Mouse (Mus musculus): ENCODE measurements around the gene Heca. TPM values are rescaled to one million over a fixed set of nuclear protein-coding genes. Genes with fewer than 3 reads are reported as not detected.

Heca gene
- polyA plus RNA-seq, 1 experiment from 2014 or later: 2.2 TPM

GRCm38 (mm10) chr10:17880038-17880437, 67.8 kb downstream of the Heca start:
- no peak overlapping the region for H3K27ac ChIP-seq (replicated peaks)
- H3K4me3 ChIP-seq (replicated peaks): no peak overlapping the region
- 67% methylated on average over 3 of the region's 3 CpGs for WGBS (ENCODE audit: insufficient replicate concordance)
- no peak overlapping the region for H3K9ac ChIP-seq
- ATAC-seq (ENCODE audit: insufficient read depth): no peak
- H3K27me3 ChIP-seq: no peaks in the 10 kb centered on the region
- H3K9me3 ChIP-seq (replicated peaks): no peaks in the 10 kb centered on the region
- H3K4me1 ChIP-seq (replicated peaks): no peaks in the 10 kb centered on the region
- H3K36me3 ChIP-seq (replicated peaks): no peaks in the 10 kb centered on the region
- H3K4me2 ChIP-seq: no peak overlapping the region

- WGBS (ENCODE audit: insufficient replicate concordance): 59% methylated on average over 8 of the region's 8 CpGs
- Histone ChIP-seq H3K27ac (replicated peaks) (no peak overlapping the region), H3K4me2 (no peak overlapping the region), H3K9me3 (replicated peaks) (no peaks in the 10 kb centered on the region), H3K9ac (no peak overlapping the region), H3K36me3 (replicated peaks) (no peaks in the 10 kb centered on the region), H3K27me3 (no peaks in the 10 kb centered on the region), H3K4me1 (replicated peaks) (no peaks in the 10 kb centered on the region), H3K4me3 (replicated peaks) (no peak overlapping the region)
- no peak for ATAC-seq (ENCODE audit: insufficient read depth)
These were observed 69.6 kb downstream of the Heca start for GRCm38 (mm10) chr10:17878002-17878919.

- 30% methylated on average over 5 of the region's 5 CpGs for WGBS (ENCODE audit: insufficient replicate concordance)
- Histone ChIP-seq H3K4me3 (replicated peaks) (no peak overlapping the region), H3K36me3 (replicated peaks) (no peaks in the 10 kb centered on the region), H3K4me1 (replicated peaks) (no peaks in the 10 kb centered on the region), H3K9me3 (replicated peaks) (no peaks in the 10 kb centered on the region), H3K27me3 (no peaks in the 10 kb centered on the region), H3K4me2 (no peak overlapping the region), H3K9ac (no peak overlapping the region), H3K27ac (replicated peaks) (no peak overlapping the region)
- no peak for ATAC-seq (ENCODE audit: insufficient read depth)
These were observed 77.8 kb downstream of the Heca start for GRCm38 (mm10) chr10:17869822-17870662.

GRCm38 (mm10) chr10:17860701-17861480, 87.0 kb downstream of the Heca start:
- H3K4me2 ChIP-seq: no peak overlapping the region
- 55% methylated on average over 6 of the region's 6 CpGs for WGBS (ENCODE audit: insufficient replicate concordance)
- H3K36me3 ChIP-seq (replicated peaks): no peaks in the 10 kb centered on the region
- no peaks in the 10 kb centered on the region for H3K4me1 ChIP-seq (replicated peaks)
- no peak overlapping the region for H3K27ac ChIP-seq (replicated peaks)
- no peak for ATAC-seq (ENCODE audit: insufficient read depth)
- H3K9ac ChIP-seq: no peak overlapping the region
- H3K4me3 ChIP-seq (replicated peaks): no peak overlapping the region
- H3K9me3 ChIP-seq (replicated peaks): no peaks in the 10 kb centered on the region
- no peaks in the 10 kb centered on the region for H3K27me3 ChIP-seq

GRCm38 (mm10) chr10:17857647-17858261, 90.1 kb downstream of the Heca start:
- Histone ChIP-seq H3K27ac (replicated peaks) (no peak overlapping the region), H3K27me3 (no peaks in the 10 kb centered on the region), H3K4me2 (no peak overlapping the region), H3K4me3 (replicated peaks) (no peak overlapping the region), H3K9ac (no peak overlapping the region), H3K9me3 (replicated peaks) (no peaks in the 10 kb centered on the region), H3K36me3 (replicated peaks) (no peaks in the 10 kb centered on the region), H3K4me1 (replicated peaks) (no peaks in the 10 kb centered on the region)
- no peak for ATAC-seq (ENCODE audit: insufficient read depth)
- 60% methylated on average over 9 of the region's 9 CpGs for WGBS (ENCODE audit: insufficient replicate concordance)

- 58% methylated on average over 4 of the region's 4 CpGs for WGBS (ENCODE audit: insufficient replicate concordance)
- Histone ChIP-seq H3K4me2 (no peak overlapping the region), H3K27me3 (no peaks in the 10 kb centered on the region), H3K4me1 (replicated peaks) (no peaks in the 10 kb centered on the region), H3K4me3 (replicated peaks) (no peak overlapping the region), H3K36me3 (replicated peaks) (no peaks in the 10 kb centered on the region), H3K27ac (replicated peaks) (no peak overlapping the region), H3K9me3 (replicated peaks) (no peaks in the 10 kb centered on the region), H3K9ac (no peak overlapping the region)
- no peak for ATAC-seq (ENCODE audit: insufficient read depth)
These were observed 102.9 kb downstream of the Heca start for GRCm38 (mm10) chr10:17844781-17845537.

GRCm38 (mm10) chr10:17842030-17842429, 105.8 kb downstream of the Heca start:
- H3K36me3 ChIP-seq (replicated peaks): no peaks in the 10 kb centered on the region

GRCm38 (mm10) chr10:17836275-17836674, 111.6 kb downstream of the Heca start:
- H3K9me3 ChIP-seq (replicated peaks): no peaks in the 10 kb centered on the region
- ATAC-seq (ENCODE audit: insufficient read depth): no peak
- no peak overlapping the region for H3K4me3 ChIP-seq (replicated peaks)
- WGBS (ENCODE audit: insufficient replicate concordance): 53% methylated on average over 1 of the region's 1 CpGs
- H3K9ac ChIP-seq: no peak overlapping the region
- no peak overlapping the region for H3K4me2 ChIP-seq
- H3K36me3 ChIP-seq (replicated peaks): no peaks in the 10 kb centered on the region
- H3K27ac ChIP-seq (replicated peaks): no peak overlapping the region
- no peaks in the 10 kb centered on the region for H3K4me1 ChIP-seq (replicated peaks)
- H3K27me3 ChIP-seq: no peaks in the 10 kb centered on the region

More at GRCm38 (mm10) chr10:17842030-17842429, 105.8 kb downstream of the Heca start:
- 53% methylated on average over 3 of the region's 3 CpGs for WGBS (ENCODE audit: insufficient replicate concordance)
- no peaks in the 10 kb centered on the region for H3K9me3 ChIP-seq (replicated peaks)
- H3K4me3 ChIP-seq (replicated peaks): no peak overlapping the region
- ATAC-seq (ENCODE audit: insufficient read depth): no peak
- H3K27ac ChIP-seq (replicated peaks): no peak overlapping the region
- no peak overlapping the region for H3K4me2 ChIP-seq
- H3K4me1 ChIP-seq (replicated peaks): no peaks in the 10 kb centered on the region
- H3K9ac ChIP-seq: no peak overlapping the region
- no peaks in the 10 kb centered on the region for H3K27me3 ChIP-seq

GRCm38 (mm10) chr10:17835031-17835430, 112.8 kb downstream of the Heca start:
- 60% methylated on average over 6 of the region's 6 CpGs for WGBS (ENCODE audit: insufficient replicate concordance)

GRCm38 (mm10) chr10:17831041-17831440, 116.8 kb downstream of the Heca start:
- ATAC-seq (ENCODE audit: insufficient read depth): no peak
- H3K27ac ChIP-seq (replicated peaks): no peak overlapping the region

More at GRCm38 (mm10) chr10:17835031-17835430, 112.8 kb downstream of the Heca start:
- Histone ChIP-seq H3K4me1 (replicated peaks) (no peaks in the 10 kb centered on the region), H3K27me3 (no peaks in the 10 kb centered on the region), H3K36me3 (replicated peaks) (no peaks in the 10 kb centered on the region), H3K9ac (no peak overlapping the region), H3K4me2 (no peak overlapping the region), H3K9me3 (replicated peaks) (no peaks in the 10 kb centered on the region), H3K4me3 (replicated peaks) (no peak overlapping the region), H3K27ac (replicated peaks) (no peak overlapping the region)
- no peak for ATAC-seq (ENCODE audit: insufficient read depth)

More at GRCm38 (mm10) chr10:17831041-17831440, 116.8 kb downstream of the Heca start:
- no peaks in the 10 kb centered on the region for H3K4me1 ChIP-seq (replicated peaks)
- WGBS (ENCODE audit: insufficient replicate concordance): 38% methylated on average over 3 of the region's 3 CpGs
- H3K9me3 ChIP-seq (replicated peaks): no peaks in the 10 kb centered on the region
- H3K4me2 ChIP-seq: no peak overlapping the region
- H3K36me3 ChIP-seq (replicated peaks): no peaks in the 10 kb centered on the region
- no peak overlapping the region for H3K4me3 ChIP-seq (replicated peaks)
- no peak overlapping the region for H3K9ac ChIP-seq
- H3K27me3 ChIP-seq: no peaks in the 10 kb centered on the region
